Mouse (Mus musculus) limb, embryonic 10.5 days (tissue): ENCODE measurements around the gene Tas2r108. TPM values are rescaled to one million over a fixed set of nuclear protein-coding genes. Genes with fewer than 3 reads are reported as not detected.
A peak's percentile ranks its signal among the peaks of the same experiment; 100 is the strongest.

Experiments
- DNase-seq: peaks from one replicate; pipeline ENCODE4 v3.0.0-alpha.2; 2017; ENCODE audit warnings: low spot score
- H3K27ac ChIP-seq: fragments of 300-500 bp; sonication (generic); 2 replicates; pipeline ENCODE4 v1.5.1; 2016; ENCODE audit warnings: mild to moderate bottlenecking
- H3K27me3 ChIP-seq: fragments of 300-500 bp; sonication (generic); 2 replicates; pipeline ENCODE4 v1.6.1; 2016; ENCODE audit warnings: low read depth, mild to moderate bottlenecking; ENCODE audit not compliant: poor library complexity, severe bottlenecking
- H3K36me3 ChIP-seq: fragments of 300-500 bp; sonication (generic); 2 replicates; pipeline ENCODE4 v1.6.1; 2016; ENCODE audit warnings: mild to moderate bottlenecking, moderate library complexity
- H3K4me1 ChIP-seq: fragments of 300-500 bp; sonication (generic); 2 replicates; pipeline ENCODE4 v1.6.1; 2016
- H3K4me3 ChIP-seq: fragments of 300-500 bp; sonication (generic); 2 replicates; pipeline ENCODE4 v1.5.1; 2016; ENCODE audit warnings: mild to moderate bottlenecking, moderate library complexity
- H3K9me3 ChIP-seq: fragments of 300-500 bp; sonication (generic); replicated peaks from 2 replicates; pipeline ENCODE4 v1.6.1; 2016; ENCODE audit warnings: mild to moderate bottlenecking
- WGBS: fragments of 180-500 bp; shearing (Covaris S2); methylation state at CpG from one replicate; pipeline ENCODE4 v1.1.7; 2016; 5-methylcytosine and 5-hydroxymethylcytosine counted together
- polyA plus RNA-seq: library from polyadenylated mRNA; unstranded; fragments of >200 nt; fragmentation: Nextera tagmentation; extraction: Ambion mirVana; gene quantifications from 2 replicates; pipeline ENCODE4 v1.2.1, GENCODE M21; 2016

Gene Tas2r108
- polyA plus RNA-seq: not detected in 2 replicates

GRCm38 (mm10) chr6:40493229-40493628 lies at the start of gene Tas2r108:
Gene Tas2r108, plus strand, starts transcription at chr6:40493529.
- H3K36me3 ChIP-seq: no peaks in the 10 kb centered on the region

GRCm38 (mm10) chr6:40448626-40449025 lies 44.7 kb upstream of the Tas2r108 start:
- Histone ChIP-seq H3K36me3 (no peaks in the 10 kb centered on the region), H3K4me3 (no peak overlapping the region), H3K27me3 (no peaks in the 10 kb centered on the region), H3K4me1 (peaks cover 4% of the 10 kb centered on the region; the same call in 1 of the 2 replicates), H3K9me3 (no peaks in the 10 kb centered on the region), H3K27ac (no peak overlapping the region)
- DNase-seq: no peak

More at GRCm38 (mm10) chr6:40493229-40493628, at the start of gene Tas2r108:
- H3K9me3 ChIP-seq: no peaks in the 10 kb centered on the region
- no peaks in the 10 kb centered on the region for H3K27me3 ChIP-seq
- H3K4me1 ChIP-seq: no peaks in the 10 kb centered on the region
- H3K4me3 ChIP-seq: no peak within 1 kb of the TSS
- DNase-seq: no peak
- WGBS: 92% methylated on average over 3 of the region's 3 CpGs
- H3K27ac ChIP-seq: no peak within 1 kb of the TSS

- Histone ChIP-seq H3K27me3 (no peaks in the 10 kb centered on the region), H3K4me1 (no peaks in the 10 kb centered on the region)
Measured at GRCm38 (mm10) chr6:40454436-40455041, 38.8 kb upstream of the Tas2r108 start.

GRCm38 (mm10) chr6:40465710-40466109 lies 27.6 kb upstream of the Tas2r108 start:
- 65% methylated on average over 6 of the region's 6 CpGs for WGBS
- H3K36me3 ChIP-seq: no peaks in the 10 kb centered on the region
- no peaks in the 10 kb centered on the region for H3K9me3 ChIP-seq
- no peaks in the 10 kb centered on the region for H3K27me3 ChIP-seq
- H3K4me3 ChIP-seq: no peak overlapping the region
- no peaks in the 10 kb centered on the region for H3K4me1 ChIP-seq
- no peak overlapping the region for H3K27ac ChIP-seq
- DNase-seq: no peak

More at GRCm38 (mm10) chr6:40454436-40455041, 38.8 kb upstream of the Tas2r108 start:
- no peaks in the 10 kb centered on the region for H3K36me3 ChIP-seq
- no peak for DNase-seq
- no peaks in the 10 kb centered on the region for H3K9me3 ChIP-seq
- H3K27ac ChIP-seq: no peak overlapping the region
- WGBS: 25% methylated on average over 7 of the region's 7 CpGs
- no peak overlapping the region for H3K4me3 ChIP-seq

GRCm38 (mm10) chr6:40470916-40471719 lies 22.2 kb upstream of the Tas2r108 start, which contains the start of gene Ssbp1:
Gene Ssbp1, plus strand, starts transcription at chr6:40471352.
- peak within 1 kb of the TSS; percentile 97 for H3K27ac ChIP-seq
- H3K36me3 ChIP-seq: peaks cover 34% of the 10 kb centered on the region
- peak within 1 kb of the TSS; percentile 74 for H3K4me3 ChIP-seq
- H3K4me1 ChIP-seq: peaks cover 7% of the 10 kb centered on the region
- H3K9me3 ChIP-seq: no peaks in the 10 kb centered on the region
- under 1% methylated on average over 54 of the region's 54 CpGs for WGBS
- no peaks in the 10 kb centered on the region for H3K27me3 ChIP-seq
- DNase-seq: peak; percentile 96

DNA sequence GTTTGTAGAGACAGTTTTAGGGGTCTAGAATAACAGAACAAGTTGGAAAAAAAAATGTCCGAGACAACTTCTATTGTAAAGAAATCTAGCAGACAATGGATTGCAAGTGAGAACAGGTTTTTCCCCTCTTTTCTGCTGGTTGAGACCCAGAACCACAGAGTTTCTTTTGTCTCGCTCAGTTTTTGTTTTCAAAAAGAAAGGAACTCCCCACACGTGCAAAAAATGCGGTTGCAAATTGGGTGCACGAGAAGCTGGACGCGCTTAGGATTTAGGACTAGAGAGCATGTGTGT lies 21.7 kb upstream of the Tas2r108 start:
- Histone ChIP-seq H3K27me3 (no peaks in the 10 kb centered on the region), H3K36me3 (peaks cover 39% of the 10 kb centered on the region), H3K4me1 (peaks cover 7% of the 10 kb centered on the region), H3K4me3 (peak overlapping the region; percentile 74), H3K9me3 (no peaks in the 10 kb centered on the region), H3K27ac (peak overlapping the region; percentile 97)
- DNase-seq: peak; percentile 39
- under 1% methylated on average over 7 of the region's 7 CpGs for WGBS

GRCm38 (mm10) chr6:40476132-40476531 lies 17.2 kb upstream of the Tas2r108 start:
- Histone ChIP-seq H3K4me3 (no peak overlapping the region), H3K27ac (no peak overlapping the region), H3K9me3 (no peaks in the 10 kb centered on the region), H3K4me1 (peaks cover 7% of the 10 kb centered on the region), H3K36me3 (peaks cover 73% of the 10 kb centered on the region), H3K27me3 (no peaks in the 10 kb centered on the region)
- no peak for DNase-seq
- 88% methylated on average over 4 of the region's 4 CpGs for WGBS

DNA sequence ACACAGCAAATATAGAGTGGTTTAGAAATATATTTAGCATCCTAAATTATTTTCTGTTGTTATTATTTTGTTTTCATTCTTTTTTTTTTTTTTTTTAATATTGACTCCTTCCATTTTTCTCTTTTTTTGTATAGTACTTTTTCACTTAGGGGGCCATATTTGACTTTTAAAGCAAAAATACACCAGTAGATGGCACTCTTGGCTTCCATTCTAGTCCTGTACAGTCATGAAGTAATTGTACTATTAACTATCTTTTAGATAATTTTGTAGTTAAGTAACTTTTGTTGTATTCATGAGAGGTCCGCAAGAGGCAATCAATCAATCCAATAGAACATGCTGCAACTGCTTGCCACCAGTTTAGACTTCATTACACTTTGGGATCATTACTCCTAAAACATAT lies 13.6 kb upstream of the Tas2r108 start:
- H3K36me3 ChIP-seq: peaks cover 89% of the 10 kb centered on the region
- DNase-seq: no peak
- WGBS: 90% methylated on average over 1 of the region's 1 CpGs

DNA sequence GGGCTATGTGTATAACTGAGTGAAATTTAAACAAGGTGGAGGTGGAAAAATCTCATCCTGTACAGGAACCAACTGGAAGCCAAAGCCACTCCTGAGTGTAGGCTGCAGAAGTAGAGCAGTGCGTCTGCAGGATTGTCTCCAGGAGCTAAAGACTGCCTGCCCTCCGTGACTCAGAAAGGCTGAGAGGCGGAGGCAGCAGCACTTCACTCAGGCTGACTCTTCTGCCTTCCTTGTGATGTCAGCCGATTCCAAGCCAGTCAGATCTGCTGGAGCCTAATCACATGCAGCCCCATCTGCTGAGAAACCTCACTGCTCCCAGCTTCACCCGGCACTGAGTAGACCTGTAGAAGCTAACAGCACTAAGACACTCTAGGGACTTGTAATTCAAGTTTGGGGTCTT lies 11.0 kb upstream of the Tas2r108 start:
- WGBS: 96% methylated on average over 5 of the region's 5 CpGs
- H3K36me3 ChIP-seq: peaks cover 75% of the 10 kb centered on the region

More for the DNA sequence above, 13.6 kb upstream of the Tas2r108 start:
- Histone ChIP-seq H3K27me3 (no peaks in the 10 kb centered on the region), H3K4me3 (no peak overlapping the region), H3K9me3 (no peaks in the 10 kb centered on the region), H3K27ac (no peak overlapping the region), H3K4me1 (no peaks in the 10 kb centered on the region)

GRCm38 (mm10) chr6:40490933-40491332 lies 2.4 kb upstream of the Tas2r108 start, which contains the start of gene Tas2r137:
Gene Tas2r137, plus strand, starts transcription at chr6:40491233.
- Histone ChIP-seq H3K9me3 (no peaks in the 10 kb centered on the region), H3K36me3 (no peaks in the 10 kb centered on the region), H3K4me3 (no peak within 1 kb of the TSS), H3K27me3 (no peaks in the 10 kb centered on the region), H3K27ac (no peak within 1 kb of the TSS), H3K4me1 (no peaks in the 10 kb centered on the region)
- DNase-seq: no peak

More for the DNA sequence above, 11.0 kb upstream of the Tas2r108 start:
- no peak for DNase-seq
- Histone ChIP-seq H3K27me3 (no peaks in the 10 kb centered on the region), H3K27ac (no peak overlapping the region), H3K9me3 (no peaks in the 10 kb centered on the region), H3K4me1 (no peaks in the 10 kb centered on the region), H3K4me3 (no peak overlapping the region)

DNA sequence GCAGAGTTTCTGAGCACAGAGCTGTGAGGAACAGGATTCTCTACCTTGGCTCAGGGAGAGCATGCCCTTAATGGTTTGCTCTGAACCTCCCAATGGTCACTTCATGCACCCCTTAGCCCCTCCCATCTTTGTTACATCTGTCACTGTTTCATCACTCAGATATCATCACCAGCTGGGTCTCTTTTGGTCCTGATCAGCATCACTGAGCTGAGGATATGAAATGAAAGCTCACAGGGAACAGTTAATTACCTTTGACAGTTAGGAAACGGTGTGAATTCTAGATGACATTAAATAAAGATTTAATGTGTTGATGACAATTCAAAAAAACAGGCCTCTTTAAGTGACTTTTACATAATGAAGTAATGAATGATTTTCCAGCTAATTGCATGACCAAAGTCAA lies 26.1 kb downstream of the Tas2r108 start, which contains the start of gene Prss37:
TSS of gene Prss37 (minus strand) at position 101 of the 400 bp plus-strand sequence.
- Histone ChIP-seq H3K27ac (no peak within 1 kb of the TSS), H3K27me3 (no peaks in the 10 kb centered on the region), H3K36me3 (no peaks in the 10 kb centered on the region), H3K4me1 (no peaks in the 10 kb centered on the region), H3K4me3 (no peak within 1 kb of the TSS), H3K9me3 (no peaks in the 10 kb centered on the region)
- no peak for DNase-seq
- 80% methylated on average over 1 of the region's 1 CpGs for WGBS
